Mouse (Mus musculus) myocyte (in vitro differentiated cells): ENCODE data around the gene Osbpl6. TPM values are rescaled to one million over a fixed set of nuclear protein-coding genes. Genes with fewer than 3 reads are reported as not detected.

ENCODE experiments used
- H3K27me3 ChIP-seq: one replicate; pipeline ENCODE4 v1.6.1; 2011; ENCODE audit not compliant: control insufficient read depth, insufficient read depth, insufficient read length
- H3K36me3 ChIP-seq: one replicate; pipeline ENCODE4 v1.6.1; 2011; ENCODE audit not compliant: control insufficient read depth, insufficient read depth
- H3K4me2 ChIP-seq: one replicate; pipeline ENCODE4 v1.6.1; 2011; ENCODE audit warnings: low read depth, control low read depth
- H3K4me3 ChIP-seq: one replicate; pipeline ENCODE4 v1.5.1; 2011; ENCODE audit warnings: mild to moderate bottlenecking, control low read depth, moderate library complexity
- H3K79me2 ChIP-seq: one replicate; pipeline ENCODE4 v1.6.1; 2011; ENCODE audit not compliant: control insufficient read depth, insufficient read depth
- H3ac ChIP-seq: one replicate; pipeline ENCODE4 v1.6.1; 2011; ENCODE audit not compliant: control insufficient read depth, insufficient read length
- CEBPB ChIP-seq: IDR thresholded peaks from 2 replicates; pipeline ENCODE4 v1.6.1; 2011; ENCODE audit warnings: mild to moderate bottlenecking, moderate library complexity; ENCODE audit not compliant: poor library complexity, insufficient read depth, severe bottlenecking
- E2F4 ChIP-seq: IDR thresholded peaks from one replicate; pipeline ENCODE4 v1.6.1; 2011; ENCODE audit warnings: mild to moderate bottlenecking, control low read depth, moderate library complexity; ENCODE audit not compliant: insufficient read depth
- MAX ChIP-seq: IDR thresholded peaks from one replicate; pipeline ENCODE4 v1.6.1; 2011; ENCODE audit warnings: low read depth, mild to moderate bottlenecking, control low read depth
- MYOD1 ChIP-seq, 3 experiments: IDR thresholded peaks; one replicate each; pipeline ENCODE4 v1.6.1; 2011; ENCODE audit warnings: control low read depth in 2 of 3, low read depth in 2 of 3, mild to moderate bottlenecking in 2 of 3, moderate library complexity in 1 of 3; ENCODE audit not compliant: insufficient read length in 2 of 3, control insufficient read depth in 1 of 3
- MYOG ChIP-seq, 3 experiments: IDR thresholded peaks; one replicate each; pipeline ENCODE4 v1.6.1; 2011; ENCODE audit warnings: control low read depth in 2 of 3, low read depth in 2 of 3, mild to moderate bottlenecking in 2 of 3; ENCODE audit not compliant: insufficient read length in 2 of 3, control insufficient read depth in 1 of 3, insufficient read depth in 1 of 3
- POLR2A ChIP-seq: IDR thresholded peaks from one replicate; pipeline ENCODE4 v1.6.1; 2011; ENCODE audit warnings: low read depth, mild to moderate bottlenecking, control low read depth, moderate library complexity; ENCODE audit not compliant: insufficient read length
- POLR2AphosphoS2 ChIP-seq: IDR thresholded peaks from one replicate; pipeline ENCODE4 v1.6.1; 2011; ENCODE audit warnings: low read depth, control low read depth; ENCODE audit not compliant: insufficient read length
- REST ChIP-seq: IDR thresholded peaks from one replicate; pipeline ENCODE4 v1.6.1; 2011; ENCODE audit warnings: mild to moderate bottlenecking, control low read depth, moderate library complexity; ENCODE audit not compliant: insufficient read depth, insufficient read length
- SRF ChIP-seq: IDR thresholded peaks from one replicate; pipeline ENCODE4 v1.6.1; 2011; ENCODE audit warnings: low read depth; ENCODE audit not compliant: control insufficient read depth, insufficient read length
- TCF12 ChIP-seq: IDR thresholded peaks from one replicate; pipeline ENCODE4 v1.6.1; 2011; ENCODE audit warnings: mild to moderate bottlenecking, control low read depth; ENCODE audit not compliant: poor library complexity, insufficient read depth, severe bottlenecking
- TCF3 ChIP-seq: IDR thresholded peaks from one replicate; pipeline ENCODE4 v1.6.1; 2011; ENCODE audit warnings: low read depth, control low read depth; ENCODE audit not compliant: insufficient read length
- USF1 ChIP-seq: IDR thresholded peaks from one replicate; pipeline ENCODE4 v1.6.1; 2011; ENCODE audit warnings: low read depth, mild to moderate bottlenecking, control low read depth, moderate library complexity
- polyA plus RNA-seq: library from polyadenylated mRNA; unstranded; fragments of >200 nt; fragmentation: generic; extraction: Trizol; gene quantifications from one replicate; pipeline ENCODE4 v1.2.1, GENCODE M21; 2012; ENCODE audit warnings: missing spikeins

Gene Osbpl6
- polyA plus RNA-seq, 1 experiment, result 1.7 TPM

DNA sequence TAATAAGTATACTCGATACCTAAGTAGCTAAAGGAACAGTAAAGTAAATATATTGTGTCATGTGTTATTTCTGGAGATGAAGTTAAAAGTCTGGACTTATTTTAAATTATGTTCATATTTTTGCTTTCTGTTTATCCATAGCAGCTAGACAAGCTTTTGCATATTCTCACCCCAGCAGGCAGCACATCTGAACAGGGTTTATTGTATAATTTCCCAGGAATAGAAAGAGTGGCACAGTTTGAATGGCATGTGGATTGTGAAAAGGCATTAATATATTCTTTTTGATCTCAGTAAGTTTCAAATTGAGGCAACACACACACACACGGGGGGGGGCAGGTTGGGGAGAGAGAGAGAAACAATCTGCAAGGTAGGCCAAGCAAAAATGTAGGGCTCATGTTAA lies 6.6 kb downstream of the Osbpl6 start:
- TF ChIP-seq MYOG (IDR thresholded peaks at IDR 0.05; ENCODE audit: control insufficient read depth in 1 of 3, insufficient read depth in 1 of 3, insufficient read length in 2 of 3, low read depth in 2 of 3), result no peak
- TF ChIP-seq USF1, result no peak
- no peak for TF ChIP-seq TCF12
- no peak for TF ChIP-seq SRF
- no peak overlapping the region for H3K4me2 ChIP-seq
- H3K36me3 ChIP-seq, result no peaks in the 10 kb centered on the region
- no peak overlapping the region for H3K4me3 ChIP-seq
- no peaks in the 10 kb centered on the region for H3K79me2 ChIP-seq
- H3ac ChIP-seq, result no peak overlapping the region
- no peaks in the 10 kb centered on the region for H3K27me3 ChIP-seq

DNA sequence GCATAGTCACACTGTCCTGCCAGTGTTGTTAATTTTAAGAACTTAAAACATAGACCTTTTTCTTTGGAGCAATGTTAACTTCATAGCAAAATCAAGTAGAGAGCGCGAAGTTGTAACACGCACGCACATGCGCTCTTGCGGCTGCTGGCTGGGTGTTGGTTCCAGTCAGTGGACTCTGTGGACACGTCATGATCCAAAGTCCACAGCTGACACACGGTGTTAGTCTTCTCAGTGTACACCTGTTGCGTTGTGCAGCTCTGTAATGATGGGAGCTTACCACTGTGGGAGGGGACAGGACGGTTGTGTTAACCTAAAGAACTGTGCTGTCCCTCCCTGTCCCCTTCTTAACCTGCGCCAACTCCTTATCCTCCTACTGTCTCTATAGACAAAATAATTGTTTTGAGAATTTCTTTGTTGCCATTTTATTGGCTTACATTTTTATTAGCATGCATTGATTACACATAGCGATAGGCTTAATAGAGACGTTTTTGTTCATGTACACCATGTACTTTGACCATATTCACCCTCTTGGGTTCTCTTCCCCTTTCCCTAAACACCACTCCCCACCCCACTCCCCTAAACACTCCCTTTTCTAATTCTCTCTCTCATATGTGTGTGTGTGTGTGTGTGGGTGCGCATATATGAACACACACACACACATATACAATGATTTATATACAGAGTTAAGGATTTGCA lies 11.3 kb downstream of the Osbpl6 start:
- no peak overlapping the region for H3K4me3 ChIP-seq
- no peak for TF ChIP-seq POLR2AphosphoS2
- no peak for TF ChIP-seq SRF
- TF ChIP-seq MYOG (IDR thresholded peaks at IDR 0.05; ENCODE audit: control insufficient read depth in 1 of 3, insufficient read depth in 1 of 3, insufficient read length in 2 of 3, low read depth in 2 of 3), result no peak
- no peak for TF ChIP-seq POLR2A
- no peak for TF ChIP-seq MAX
- TF ChIP-seq CEBPB, result no peak
- no peak for TF ChIP-seq TCF3
- TF ChIP-seq USF1, result no peak
- TF ChIP-seq TCF12, result no peak
- no peak for TF ChIP-seq REST
- TF ChIP-seq E2F4, result no peak
- TF ChIP-seq MYOD1 (IDR thresholded peaks at IDR 0.05; ENCODE audit: control insufficient read depth in 1 of 3, insufficient read length in 2 of 3, low read depth in 2 of 3), result no peak

DNA sequence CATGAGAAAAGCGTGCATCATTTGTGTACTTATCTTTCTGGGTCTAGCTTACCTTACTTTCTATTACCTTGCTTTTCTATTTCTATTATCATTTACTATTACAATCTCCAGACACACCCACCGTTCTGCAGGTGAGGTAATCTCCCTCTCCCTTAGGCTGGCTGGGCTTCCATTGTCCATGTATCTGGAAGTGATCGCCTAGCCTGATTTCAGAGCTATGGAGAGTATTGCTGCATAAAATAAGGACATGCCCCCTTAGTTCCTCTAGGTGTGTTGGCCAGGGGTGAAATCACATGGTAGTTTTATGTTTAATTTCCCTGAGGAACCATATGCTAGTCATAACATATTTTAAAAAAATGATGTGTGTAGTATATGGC lies 11.8 kb downstream of the Osbpl6 start:
- no peaks in the 10 kb centered on the region for H3K27me3 ChIP-seq
- TF ChIP-seq SRF (no peak), TCF3 (no peak), MYOG (IDR thresholded peaks at IDR 0.05; ENCODE audit: control insufficient read depth in 1 of 3, insufficient read depth in 1 of 3, insufficient read length in 2 of 3, low read depth in 2 of 3) (no peak), POLR2A (no peak), POLR2AphosphoS2 (no peak), REST (no peak), TCF12 (no peak), E2F4 (no peak), CEBPB (no peak), MAX (no peak), MYOD1 (IDR thresholded peaks at IDR 0.05; ENCODE audit: control insufficient read depth in 1 of 3, insufficient read length in 2 of 3, low read depth in 2 of 3) (no peak), USF1 (no peak)
- H3K4me2 ChIP-seq, result no peak overlapping the region
- no peaks in the 10 kb centered on the region for H3K79me2 ChIP-seq
- H3K36me3 ChIP-seq, result no peaks in the 10 kb centered on the region
- H3K4me3 ChIP-seq, result no peak overlapping the region
- H3ac ChIP-seq, result no peak overlapping the region

More for the DNA sequence above, 11.3 kb downstream of the Osbpl6 start:
- no peaks in the 10 kb centered on the region for H3K36me3 ChIP-seq
- H3K79me2 ChIP-seq, result no peaks in the 10 kb centered on the region
- H3ac ChIP-seq, result no peak overlapping the region
- no peaks in the 10 kb centered on the region for H3K27me3 ChIP-seq
- no peak overlapping the region for H3K4me2 ChIP-seq

DNA sequence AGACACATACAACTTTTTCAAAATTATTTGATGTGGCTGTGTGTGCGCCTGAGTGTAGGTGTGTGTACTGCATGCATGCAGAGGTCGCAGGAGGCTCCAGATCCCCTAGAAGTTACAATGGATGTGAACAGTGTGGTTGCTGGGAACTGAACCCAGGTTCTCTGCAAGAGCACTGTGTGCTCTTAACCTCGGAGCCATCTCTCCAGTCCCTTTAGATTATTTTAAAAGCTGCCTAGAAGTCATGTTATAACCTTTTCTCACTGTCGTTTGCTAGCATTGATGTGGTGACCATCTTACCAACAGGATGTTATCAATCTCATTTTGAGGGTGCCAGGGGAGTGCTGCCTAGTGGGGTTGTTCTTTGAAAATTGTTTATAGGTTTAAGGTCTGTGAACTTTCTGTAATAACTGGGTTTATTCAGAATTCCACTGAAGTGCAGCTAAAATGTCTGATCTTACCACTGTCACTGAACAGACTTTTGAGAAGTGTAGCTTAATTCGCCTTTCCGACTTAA lies 15.2 kb downstream of the Osbpl6 start:
- no peak overlapping the region for H3K4me2 ChIP-seq
- H3K36me3 ChIP-seq, result no peaks in the 10 kb centered on the region
- H3K27me3 ChIP-seq, result no peaks in the 10 kb centered on the region
- TF ChIP-seq MAX, result no peak
- TF ChIP-seq E2F4, result no peak
- no peak for TF ChIP-seq POLR2AphosphoS2
- TF ChIP-seq POLR2A, result no peak
- no peak for TF ChIP-seq SRF
- TF ChIP-seq CEBPB, result no peak
- no peak for TF ChIP-seq TCF3
- TF ChIP-seq MYOG (IDR thresholded peaks at IDR 0.05; ENCODE audit: control insufficient read depth in 1 of 3, insufficient read depth in 1 of 3, insufficient read length in 2 of 3, low read depth in 2 of 3), result no peak
- no peak for TF ChIP-seq REST
- TF ChIP-seq MYOD1 (IDR thresholded peaks at IDR 0.05; ENCODE audit: control insufficient read depth in 1 of 3, insufficient read length in 2 of 3, low read depth in 2 of 3), result no peak
- TF ChIP-seq TCF12, result no peak
- no peak for TF ChIP-seq USF1
- no peak overlapping the region for H3ac ChIP-seq
- H3K79me2 ChIP-seq, result no peaks in the 10 kb centered on the region
- H3K4me3 ChIP-seq, result no peak overlapping the region

DNA sequence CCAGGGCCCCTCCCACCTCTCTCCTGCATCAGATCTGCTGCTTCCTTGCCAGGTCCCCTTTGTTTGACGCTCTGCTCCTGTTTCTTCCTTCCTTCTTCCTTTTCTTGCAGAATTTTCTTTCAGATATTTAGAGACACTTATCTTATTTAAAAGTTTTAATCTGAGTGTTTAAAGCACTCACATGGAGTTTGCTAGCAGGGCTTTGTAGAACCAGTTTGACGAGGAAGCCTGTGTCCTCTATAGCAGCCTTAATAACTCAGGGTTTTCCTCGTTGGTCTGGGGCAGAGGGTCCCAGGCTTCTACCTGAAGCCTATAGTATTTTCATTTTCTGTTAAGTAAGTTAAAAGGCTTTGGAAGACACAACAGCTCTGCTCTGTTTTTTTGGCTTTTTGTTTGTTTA lies 20.5 kb downstream of the Osbpl6 start:
- Histone ChIP-seq H3ac (no peak overlapping the region), H3K79me2 (no peaks in the 10 kb centered on the region), H3K36me3 (no peaks in the 10 kb centered on the region), H3K4me2 (no peak overlapping the region), H3K4me3 (no peak overlapping the region), H3K27me3 (no peaks in the 10 kb centered on the region)
- no peak for TF ChIP-seq MAX
- no peak for TF ChIP-seq POLR2A
- TF ChIP-seq TCF12, result no peak
- no peak for TF ChIP-seq MYOD1 (IDR thresholded peaks at IDR 0.05; ENCODE audit: control insufficient read depth in 1 of 3, insufficient read length in 2 of 3, low read depth in 2 of 3)
- no peak for TF ChIP-seq CEBPB
- TF ChIP-seq E2F4, result no peak
- TF ChIP-seq REST, result no peak
- TF ChIP-seq TCF3, result no peak
- no peak for TF ChIP-seq MYOG (IDR thresholded peaks at IDR 0.05; ENCODE audit: control insufficient read depth in 1 of 3, insufficient read depth in 1 of 3, insufficient read length in 2 of 3, low read depth in 2 of 3)
- TF ChIP-seq SRF, result no peak
- TF ChIP-seq POLR2AphosphoS2, result no peak
- no peak for TF ChIP-seq USF1
